Mouse (Mus musculus): ENCODE data around the gene Ccnd3. TPM values are rescaled to one million over a fixed set of nuclear protein-coding genes. Genes with fewer than 3 reads are reported as not detected.
"Not testable (repeated sequence)": the region's sequence is repeated elsewhere in the genome, so short reads cannot be mapped to it uniquely, and the experiment has no call there.

Gene Ccnd3
- polyA plus RNA-seq, 1 experiment from 2014 or later = 402 TPM

GRCm38 (mm10) chr17:47593854-47594182 lies 89.0 kb downstream of the Ccnd3 start:
- Histone ChIP-seq H3K4me2 (replicated peaks) (peak overlapping the region; percentile 89), H3K4me1 (peaks cover 37% of the 10 kb centered on the region), H3K27me3 (no peaks in the 10 kb centered on the region), H3K9me3 (no peaks in the 10 kb centered on the region), H3K4me3 (peak overlapping the region; percentile 96), H3K27ac (peak overlapping the region; percentile 99), H3K9ac (peak overlapping the region; percentile 96), H3K36me3 (peaks cover 25% of the 10 kb centered on the region)
- ATAC-seq (ENCODE audit: low FRiP score, low read depth) = no peak
- under 1% methylated on average over 13 of the region's 13 CpGs for WGBS

GRCm38 (mm10) chr17:47594183-47594968 lies 89.5 kb downstream of the Ccnd3 start:
- H3K4me2 ChIP-seq (replicated peaks) = peak overlapping the region; percentile 89
- H3K4me3 ChIP-seq = peak overlapping the region; percentile 96
- WGBS = 1% methylated on average over 43 of the region's 43 CpGs
- H3K9me3 ChIP-seq = no peaks in the 10 kb centered on the region
- peak overlapping the region; percentile 99 for H3K27ac ChIP-seq
- peak; percentile 2; the same call in 1 of the 2 replicates for ATAC-seq (ENCODE audit: low FRiP score, low read depth)
- H3K27me3 ChIP-seq = no peaks in the 10 kb centered on the region
- H3K9ac ChIP-seq = peak overlapping the region; percentile 96
- H3K4me1 ChIP-seq = peaks cover 37% of the 10 kb centered on the region
- H3K36me3 ChIP-seq = peaks cover 30% of the 10 kb centered on the region

- H3K4me1 ChIP-seq = peaks cover 37% of the 10 kb centered on the region
- H3K4me3 ChIP-seq = peak overlapping the region; percentile 96
- ATAC-seq (ENCODE audit: low FRiP score, low read depth) = no peak
- peaks cover 36% of the 10 kb centered on the region for H3K36me3 ChIP-seq
- H3K9ac ChIP-seq = peak overlapping the region; percentile 96
- 2% methylated on average over 9 of the region's 9 CpGs for WGBS
- no peaks in the 10 kb centered on the region for H3K9me3 ChIP-seq
- H3K27ac ChIP-seq = peak overlapping the region; percentile 99
- peak overlapping the region; percentile 89 for H3K4me2 ChIP-seq (replicated peaks)
- no peaks in the 10 kb centered on the region for H3K27me3 ChIP-seq
Observed at GRCm38 (mm10) chr17:47594969-47595247, 90.1 kb downstream of the Ccnd3 start.

- no peaks in the 10 kb centered on the region for H3K9me3 ChIP-seq
- ATAC-seq (ENCODE audit: low FRiP score, low read depth) = peak; percentile 70
- H3K9ac ChIP-seq = peak overlapping the region; percentile 96
- peak overlapping the region; percentile 96 for H3K4me3 ChIP-seq
- WGBS = 0% methylated on average over 21 of the region's 21 CpGs
- H3K4me1 ChIP-seq = peaks cover 37% of the 10 kb centered on the region
- H3K36me3 ChIP-seq = peaks cover 40% of the 10 kb centered on the region
- peak overlapping the region; percentile 99 for H3K27ac ChIP-seq
- peak overlapping the region; percentile 89 for H3K4me2 ChIP-seq (replicated peaks)
- H3K27me3 ChIP-seq = no peaks in the 10 kb centered on the region
Observed at GRCm38 (mm10) chr17:47595248-47596161, 90.7 kb downstream of the Ccnd3 start.

GRCm38 (mm10) chr17:47596162-47596838 lies 91.4 kb downstream of the Ccnd3 start:
- H3K4me1 ChIP-seq = peaks cover 37% of the 10 kb centered on the region
- peaks cover 48% of the 10 kb centered on the region for H3K36me3 ChIP-seq
- peak overlapping the region; percentile 89 for H3K4me2 ChIP-seq (replicated peaks)
- 18% methylated on average over 6 of the region's 6 CpGs for WGBS
- H3K27ac ChIP-seq = peak overlapping the region; percentile 99
- H3K9ac ChIP-seq = peak overlapping the region; percentile 96
- peak overlapping the region; percentile 96 for H3K4me3 ChIP-seq
- ATAC-seq (ENCODE audit: low FRiP score, low read depth) = no peak
- no peaks in the 10 kb centered on the region for H3K9me3 ChIP-seq
- no peaks in the 10 kb centered on the region for H3K27me3 ChIP-seq

GRCm38 (mm10) chr17:47596839-47597164 lies 92.0 kb downstream of the Ccnd3 start:
- Histone ChIP-seq H3K4me3 (peak overlapping the region; percentile 96), H3K27me3 (no peaks in the 10 kb centered on the region), H3K4me2 (replicated peaks) (peak overlapping the region; percentile 89), H3K36me3 (peaks cover 53% of the 10 kb centered on the region), H3K27ac (peak overlapping the region; percentile 99), H3K9ac (peak overlapping the region; percentile 96), H3K9me3 (no peaks in the 10 kb centered on the region), H3K4me1 (peaks cover 37% of the 10 kb centered on the region)
- no peak for ATAC-seq (ENCODE audit: low FRiP score, low read depth)
- 58% methylated on average over 5 of the region's 5 CpGs for whole genome bisulfite sequencing

GRCm38 (mm10) chr17:47597261-47597660 lies 92.4 kb downstream of the Ccnd3 start:
- H3K9ac ChIP-seq = peak overlapping the region; percentile 96
- ATAC-seq (ENCODE audit: low FRiP score, low read depth) = no peak
- peak overlapping the region; percentile 96 for H3K4me3 ChIP-seq
- 58% methylated on average over 13 of the region's 13 CpGs for WGBS
- no peaks in the 10 kb centered on the region for H3K9me3 ChIP-seq
- peak overlapping the region; percentile 99; the same call in 1 of the 2 replicates for H3K27ac ChIP-seq
- peaks cover 37% of the 10 kb centered on the region for H3K4me1 ChIP-seq
- H3K36me3 ChIP-seq = peaks cover 57% of the 10 kb centered on the region
- no peaks in the 10 kb centered on the region for H3K27me3 ChIP-seq
- H3K4me2 ChIP-seq (replicated peaks) = peak overlapping the region; percentile 89

GRCm38 (mm10) chr17:47597838-47598579 lies 93.2 kb downstream of the Ccnd3 start:
- peaks cover 63% of the 10 kb centered on the region for H3K36me3 ChIP-seq
- H3K4me3 ChIP-seq = peak overlapping the region; percentile 96; the same call in 1 of the 2 replicates
- ATAC-seq (ENCODE audit: low FRiP score, low read depth) = no peak
- H3K27me3 ChIP-seq = no peaks in the 10 kb centered on the region
- WGBS = 23% methylated on average over 10 of the region's 10 CpGs
- peak overlapping the region; percentile 99; the same call in 1 of the 2 replicates for H3K27ac ChIP-seq
- peaks cover 32% of the 10 kb centered on the region for H3K4me1 ChIP-seq
- no peaks in the 10 kb centered on the region for H3K9me3 ChIP-seq
- H3K4me2 ChIP-seq (replicated peaks) = peak overlapping the region; percentile 89
- H3K9ac ChIP-seq = peak overlapping the region; percentile 96

- Histone ChIP-seq H3K36me3 (peaks cover 66% of the 10 kb centered on the region), H3K27ac (peak overlapping the region; percentile 40; the same call in 1 of the 2 replicates), H3K4me1 (peaks cover 31% of the 10 kb centered on the region), H3K9ac (0 out of 2 replicates have a peak overlapping the region, but pooled peaks have one; percentile 8)
- 90% methylated on average over 10 of the region's 10 CpGs for WGBS
- H3K4me2 ChIP-seq (replicated peaks); H3K4me3 ChIP-seq; H3K27me3 ChIP-seq; ATAC-seq (ENCODE audit: low FRiP score, low read depth); H3K9me3 ChIP-seq: not testable (repeated sequence)
Observed at GRCm38 (mm10) chr17:47598580-47599304, 93.9 kb downstream of the Ccnd3 start.

GRCm38 (mm10) chr17:47599511-47600297 lies 94.9 kb downstream of the Ccnd3 start:
- H3K4me3 ChIP-seq = no peak overlapping the region
- H3K9me3 ChIP-seq = no peaks in the 10 kb centered on the region
- peaks cover 75% of the 10 kb centered on the region for H3K36me3 ChIP-seq
- ATAC-seq (ENCODE audit: low FRiP score, low read depth) = no peak
- H3K27me3 ChIP-seq = no peaks in the 10 kb centered on the region
- H3K9ac ChIP-seq = no peak overlapping the region
- peak overlapping the region; percentile 61; the same call in 1 of the 2 replicates for H3K27ac ChIP-seq
- no peak overlapping the region for H3K4me2 ChIP-seq (replicated peaks)
- H3K4me1 ChIP-seq = peaks cover 31% of the 10 kb centered on the region
- 74% methylated on average over 11 of the region's 11 CpGs for WGBS

Data from limb, embryonic 13.5 days (tissue).